Mouse (Mus musculus) inflammation-experienced regulatory T-cells, adult 16 weeks (primary cell): Measurements from ENCODE around the gene Prmt9. TPM values are rescaled to one million over a fixed set of nuclear protein-coding genes. Genes with fewer than 3 reads are reported as not detected.

ENCODE experiments used
- polyA plus RNA-seq: library from polyadenylated mRNA; unstranded; fragments of 100-300 nt; shearing (Covaris generic); gene quantifications from one replicate; pipeline ENCODE4 v1.2.1, GENCODE M21; 2017

Gene Prmt9
- 38.7 TPM for polyA plus RNA-seq

GRCm38 (mm10) chr8:77549121-77549706 is at the start of gene Prmt9:
Gene Prmt9 (plus strand): TSS chr8:77549397.

GRCm38 (mm10) chr8:77517301-77518200 is 31.6 kb upstream of the Prmt9 start, which contains the start of gene Arhgap10:
Gene Arhgap10 (minus strand): TSS chr8:77517953.

GRCm38 (mm10) chr8:77610374-77610969 is 61.3 kb downstream of the Prmt9 start, which contains the start of gene Tmem184c:
Gene Tmem184c (minus strand): TSS chr8:77610698.

Other genes with a start within 250 kb of the Prmt9 start
- gene Arhgap10, start 31.4 kb upstream of the Prmt9 start, polyA plus RNA-seq, result 3.0 TPM
- gene Tmem184c, start 61.3 kb downstream of the Prmt9 start, polyA plus RNA-seq, result 30.3 TPM
- gene Ednra, start 175.1 kb downstream of the Prmt9 start, polyA plus RNA-seq, result 0.11 TPM